8 mouse cellular contexts compared by ENCODE assay signal in genomic region chr6:84105148-84106022, GRCm38 (mm10).
A peak's percentile ranks its signal among the peaks of the same experiment; 100 is the strongest.
DNase-seq lines count a peak whose midpoint lies in the region; ATAC-seq and TF ChIP-seq lines count a peak whose summit lies in the region.

No protein-coding gene starts in this region.

- H3K4me3 ChIP-seq in ES-Bruce4 (ENCODE audit: low read depth, low read length) = peak overlapping the region; percentile 47
- peak overlapping the region; percentile 45 for H3K4me3 ChIP-seq in forebrain, embryonic 12.5 days (replicated peaks)
- peak overlapping the region; percentile 42 for H3K4me3 ChIP-seq in hindbrain, embryonic 15.5 days
- peak overlapping the region; percentile 8; the same call in 1 of the 2 replicates for H3K4me3 ChIP-seq in limb, embryonic 11.5 days (ENCODE audit: low read depth, low read length)
- peak overlapping the region; percentile 40 for H3K4me3 ChIP-seq in neural tube, embryonic 13.5 days

- H3K9me3 ChIP-seq in ES-Bruce4 (replicated peaks; ENCODE audit: control insufficient read depth, insufficient read depth, low read length, poor library complexity, severe bottlenecking) = no peaks in the 10 kb centered on the region
- H3K9me3 ChIP-seq in forebrain, embryonic 12.5 days = no peaks in the 10 kb centered on the region
- no peaks in the 10 kb centered on the region for H3K9me3 ChIP-seq in hindbrain, embryonic 15.5 days
- H3K9me3 ChIP-seq in limb, embryonic 11.5 days (ENCODE audit: control insufficient read depth, low read length) = no peaks in the 10 kb centered on the region
- H3K9me3 ChIP-seq in neural tube, embryonic 13.5 days = no peaks in the 10 kb centered on the region

- no peak overlapping the region for H3K27ac ChIP-seq in ES-Bruce4 (ENCODE audit: insufficient read depth, low read length)
- H3K27ac ChIP-seq in forebrain, embryonic 12.5 days = peak overlapping the region; percentile 53
- H3K27ac ChIP-seq in hindbrain, embryonic 15.5 days (replicated peaks) = peak overlapping the region; percentile 63; the same call in 1 of the 2 replicates
- H3K27ac ChIP-seq in limb, embryonic 11.5 days (replicated peaks; ENCODE audit: low read depth, low read length) = peak overlapping the region; percentile 96
- H3K27ac ChIP-seq in neural tube, embryonic 13.5 days (replicated peaks) = peak overlapping the region; percentile 82

- no peaks in the 10 kb centered on the region for H3K4me1 ChIP-seq in ES-Bruce4 (ENCODE audit: control insufficient read depth, insufficient read depth, low read length)
- H3K4me1 ChIP-seq in forebrain, embryonic 12.5 days = peaks cover 25% of the 10 kb centered on the region
- H3K4me1 ChIP-seq in hindbrain, embryonic 15.5 days (replicated peaks) = peaks cover 14% of the 10 kb centered on the region
- H3K4me1 ChIP-seq in limb, embryonic 11.5 days (ENCODE audit: control insufficient read depth, insufficient read depth, low read length) = peaks cover 50% of the 10 kb centered on the region
- peaks cover 33% of the 10 kb centered on the region for H3K4me1 ChIP-seq in neural tube, embryonic 13.5 days (replicated peaks)

- peak overlapping the region; percentile 34; the same call in 1 of the 2 replicates for H3K9ac ChIP-seq in ES-Bruce4 (ENCODE audit: low read depth, poor library complexity, severe bottlenecking)
- peak overlapping the region; percentile 50; the same call in 1 of the 2 replicates for H3K9ac ChIP-seq in forebrain, embryonic 12.5 days
- H3K9ac ChIP-seq in hindbrain, embryonic 15.5 days = peak overlapping the region; percentile 49
- H3K9ac ChIP-seq in limb, embryonic 11.5 days (ENCODE audit: low read length) = peak overlapping the region; percentile 30; the same call in 1 of the 2 replicates
- H3K9ac ChIP-seq in neural tube, embryonic 13.5 days = peak overlapping the region; percentile 61

- H3K4me2 ChIP-seq in forebrain, embryonic 12.5 days = peak overlapping the region; percentile 68
- H3K4me2 ChIP-seq in hindbrain, embryonic 15.5 days = peak overlapping the region; percentile 85
- H3K4me2 ChIP-seq in limb, embryonic 11.5 days (ENCODE audit: low read depth, severe bottlenecking) = peak overlapping the region; percentile 44
- peak overlapping the region; percentile 73 for H3K4me2 ChIP-seq in neural tube, embryonic 13.5 days

- H3K36me3 ChIP-seq in ES-Bruce4 (ENCODE audit: control insufficient read depth, insufficient read depth, low read length, poor library complexity, severe bottlenecking) = no peaks in the 10 kb centered on the region
- no peaks in the 10 kb centered on the region for H3K36me3 ChIP-seq in forebrain, embryonic 12.5 days (replicated peaks)
- H3K36me3 ChIP-seq in hindbrain, embryonic 15.5 days = no peaks in the 10 kb centered on the region
- no peaks in the 10 kb centered on the region for H3K36me3 ChIP-seq in limb, embryonic 11.5 days (ENCODE audit: control insufficient read depth, insufficient read depth, low read length)
- H3K36me3 ChIP-seq in neural tube, embryonic 13.5 days = no peaks in the 10 kb centered on the region

- H3K27me3 ChIP-seq in ES-Bruce4 (ENCODE audit: control insufficient read depth, insufficient read depth, low read length, poor library complexity, severe bottlenecking) = 0 out of 2 replicates have a peak, but pooled peaks cover 2% of the 10 kb centered on the region
- H3K27me3 ChIP-seq in forebrain, embryonic 12.5 days = peaks cover 51% of the 10 kb centered on the region
- peaks cover 4% of the 10 kb centered on the region; the same call in 1 of the 2 replicates for H3K27me3 ChIP-seq in hindbrain, embryonic 15.5 days
- no peaks in the 10 kb centered on the region for H3K27me3 ChIP-seq in limb, embryonic 11.5 days (ENCODE audit: control insufficient read depth, insufficient read depth, low read length)
- H3K27me3 ChIP-seq in neural tube, embryonic 13.5 days = peaks cover 46% of the 10 kb centered on the region

- DNase-seq in adrenal gland, postnatal 14 days = peak; percentile 43
- DNase-seq in limb, embryonic 11.5 days (ENCODE audit: low spot score) = peak; percentile 88
- no peak for DNase-seq in c-Kit-positive CD71-positive TER-119-positive erythroid progenitor cells, embryonic 14.5 days (ENCODE audit: low spot score)
- DNase-seq in thymus, postnatal 4 days = no peak

- TF ChIP-seq POLR2A in ES-Bruce4 (IDR thresholded peaks at IDR 0.05; ENCODE audit: insufficient read depth, low read length) = no peak

- no peak for TF ChIP-seq EP300 in ES-Bruce4 (IDR thresholded peaks at IDR 0.05; ENCODE audit: insufficient read depth, low read depth, low read length)

- no peak for TF ChIP-seq CTCF in ES-Bruce4 (IDR thresholded peaks at IDR 0.05; ENCODE audit: low read depth, low read length)

- 2% methylated on average over 40 of the region's 40 CpGs for WGBS in forebrain, embryonic 12.5 days
- WGBS in hindbrain, embryonic 15.5 days = under 1% methylated on average over 40 of the region's 40 CpGs
- WGBS in limb, embryonic 11.5 days = under 1% methylated on average over 40 of the region's 40 CpGs
- WGBS in neural tube, embryonic 13.5 days = under 1% methylated on average over 40 of the region's 40 CpGs

- ATAC-seq in forebrain, embryonic 12.5 days (ENCODE audit: low FRiP score) = peak; percentile 82
- ATAC-seq in hindbrain, embryonic 15.5 days (ENCODE audit: low FRiP score, low read depth) = peak; percentile 74
- ATAC-seq in limb, embryonic 11.5 days (ENCODE audit: insufficient number of reproducible peaks, low FRiP score, low TSS enrichment, low read depth) = peak; percentile 84
- peak; percentile 81 for ATAC-seq in neural tube, embryonic 13.5 days (ENCODE audit: low read depth)

Comparison
In these comparisons a context has a peak if more than half of its experiments do, and no peak if none do; other contexts are left out.
1. DNase-seq: peak in adrenal gland, postnatal 14 days (single experiment) and limb, embryonic 11.5 days (single experiment); none in c-Kit-positive CD71-positive TER-119-positive erythroid progenitor cells, embryonic 14.5 days (single experiment) and thymus, postnatal 4 days (single experiment).
2. Peak in every context shown above with its lines, with median percentiles within 50 percentile points of each other: H3K4me3 ChIP-seq, H3K9ac ChIP-seq, ATAC-seq and H3K4me2 ChIP-seq.